ENCODE assay signal across 8 mouse cellular contexts in genomic region chr1:34007379-34007778, GRCm38 (mm10).
DNase-seq lines count a peak whose midpoint lies in the region; ATAC-seq lines count a peak whose summit lies in the region.

No protein-coding gene starts in this region.

- peaks cover 14% of the 10 kb centered on the region; the same call in 1 of the 2 replicates for H3K4me1 ChIP-seq in forebrain, embryonic 11.5 days (replicated peaks; ENCODE audit: control insufficient read depth, insufficient read depth, low read length)
- peaks cover 39% of the 10 kb centered on the region for H3K4me1 ChIP-seq in limb, embryonic 12.5 days (replicated peaks)
- H3K4me1 ChIP-seq in stomach, embryonic 16.5 days (ENCODE audit: control insufficient read depth, insufficient read depth, low read length): peaks cover 11% of the 10 kb centered on the region; the same call in 1 of the 2 replicates

- 13% methylated on average over 4 of the region's 4 CpGs for WGBS in forebrain, embryonic 11.5 days
- 43% methylated on average over 4 of the region's 4 CpGs for WGBS in limb, embryonic 12.5 days
- WGBS in stomach, embryonic 16.5 days: 66% methylated on average over 4 of the region's 4 CpGs

- peak; percentile 53 for DNase-seq in cerebellum, adult 11-12 months
- peak; percentile 23 for DNase-seq in 3T3-L1 (ENCODE audit: low read depth, low spot score)
- DNase-seq in forebrain, embryonic 11.5 days (ENCODE audit: low spot score): no peak
- no peak for DNase-seq in right cerebral cortex, postnatal 4 days
- DNase-seq in urinary bladder, adult 18-20 months (ENCODE audit: low spot score in 2 of 2): no peak

- no peaks in the 10 kb centered on the region for H3K27me3 ChIP-seq in forebrain, embryonic 11.5 days (ENCODE audit: control insufficient read depth, insufficient read depth, low read length)
- peaks cover 18% of the 10 kb centered on the region for H3K27me3 ChIP-seq in limb, embryonic 12.5 days
- H3K27me3 ChIP-seq in stomach, embryonic 16.5 days (ENCODE audit: control insufficient read depth, insufficient read depth, low read length): 0 out of 2 replicates have a peak, but pooled peaks cover 2% of the 10 kb centered on the region

- H3K9me3 ChIP-seq in forebrain, embryonic 11.5 days (ENCODE audit: control insufficient read depth, low read length): no peaks in the 10 kb centered on the region
- H3K9me3 ChIP-seq in limb, embryonic 12.5 days: no peaks in the 10 kb centered on the region
- no peaks in the 10 kb centered on the region for H3K9me3 ChIP-seq in stomach, embryonic 16.5 days (replicated peaks; ENCODE audit: control insufficient read depth, low read length)

- peak overlapping the region; percentile 56 for H3K4me3 ChIP-seq in forebrain, embryonic 11.5 days (ENCODE audit: low read depth, low read length)
- H3K4me3 ChIP-seq in limb, embryonic 12.5 days (replicated peaks): peak overlapping the region; percentile 52
- H3K4me3 ChIP-seq in stomach, embryonic 16.5 days (replicated peaks; ENCODE audit: low read length): peak overlapping the region; percentile 48; the same call in 1 of the 2 replicates

- H3K4me2 ChIP-seq in forebrain, embryonic 11.5 days (ENCODE audit: low read depth, low read length, severe bottlenecking): peak overlapping the region; percentile 88
- peak overlapping the region; percentile 76 for H3K4me2 ChIP-seq in limb, embryonic 12.5 days
- peak overlapping the region; percentile 88; the same call in 1 of the 2 replicates for H3K4me2 ChIP-seq in stomach, embryonic 16.5 days (ENCODE audit: low read depth, low read length)

- H3K9ac ChIP-seq in forebrain, embryonic 11.5 days (ENCODE audit: low read length): peak overlapping the region; percentile 72; the same call in 1 of the 2 replicates
- 0 out of 2 replicates have a peak overlapping the region, but pooled peaks have one; percentile 9 for H3K9ac ChIP-seq in limb, embryonic 12.5 days (replicated peaks)
- no peak overlapping the region for H3K9ac ChIP-seq in stomach, embryonic 16.5 days (ENCODE audit: low read length)

- H3K36me3 ChIP-seq in forebrain, embryonic 11.5 days (ENCODE audit: control insufficient read depth, insufficient read depth, low read length): no peaks in the 10 kb centered on the region
- no peaks in the 10 kb centered on the region for H3K36me3 ChIP-seq in limb, embryonic 12.5 days
- no peaks in the 10 kb centered on the region for H3K36me3 ChIP-seq in stomach, embryonic 16.5 days (ENCODE audit: control insufficient read depth, insufficient read depth, low read length)

- no peak overlapping the region for H3K27ac ChIP-seq in forebrain, embryonic 11.5 days (ENCODE audit: low read depth, low read length)
- no peak overlapping the region for H3K27ac ChIP-seq in limb, embryonic 12.5 days
- H3K27ac ChIP-seq in stomach, embryonic 16.5 days (ENCODE audit: low read length): no peak overlapping the region

- no peak for ATAC-seq in cerebellum, adult (ENCODE audit: insufficient number of reproducible peaks, low FRiP score, low TSS enrichment)
- no peak for ATAC-seq in forebrain, embryonic 11.5 days (replicated peaks; ENCODE audit: low FRiP score)
- no peak for ATAC-seq in limb, embryonic 12.5 days (ENCODE audit: insufficient number of reproducible peaks, insufficient read depth, low FRiP score, low TSS enrichment, low read depth)
- ATAC-seq in stomach, embryonic 16.5 days (ENCODE audit: insufficient read depth, low FRiP score): no peak

Comparison
In these comparisons a context has a peak if more than half of its experiments do, and no peak if none do; other contexts are left out.
1. DNase-seq: peak in cerebellum, adult 11-12 months (single experiment) and 3T3-L1 (single experiment); none in forebrain, embryonic 11.5 days (single experiment), right cerebral cortex, postnatal 4 days (single experiment) and urinary bladder, adult 18-20 months (0 of 2).
2. Peak in every context shown above with its lines, with median percentiles within 50 percentile points of each other: H3K4me2 ChIP-seq and H3K4me3 ChIP-seq.